Mouse (Mus musculus): ENCODE measurements around the gene Sprr2a2. TPM values are rescaled to one million over a fixed set of nuclear protein-coding genes. Genes with fewer than 3 reads are reported as not detected.
"Not testable (repeated sequence)": the region's sequence is repeated elsewhere in the genome, so short reads cannot be mapped to it uniquely, and the experiment has no call there.

Gene Sprr2a2
- 1.9 and 3.7 TPM in 2 replicates for polyA plus RNA-seq (2012; rRNA removed)

GRCm38 (mm10) chr3:92215569-92215968 lies at the start of gene Sprr2a2, which contains the start of gene Sprr2a1:
Gene Sprr2a2 (plus strand): TSS chr3:92215920.
Gene Sprr2a1 (plus strand): TSS chr3:92215799.
- not testable (repeated sequence) for DNase-seq (ENCODE audit: extremely low spot score in 1 of 2, low spot score in 1 of 2)

GRCm38 (mm10) chr3:92169847-92170246 lies 45.9 kb upstream of the Sprr2a2 start:
- DNase-seq (ENCODE audit: extremely low spot score in 1 of 2, low spot score in 1 of 2), result no peak

- DNase-seq (ENCODE audit: extremely low spot score in 1 of 2, low spot score in 1 of 2), result no peak
Measured at GRCm38 (mm10) chr3:92176880-92177279, 38.8 kb upstream of the Sprr2a2 start.

- no peak for DNase-seq (ENCODE audit: extremely low spot score in 1 of 2, low spot score in 1 of 2)
Measured at GRCm38 (mm10) chr3:92195512-92196200, 20.1 kb upstream of the Sprr2a2 start.

GRCm38 (mm10) chr3:92211133-92211925 lies 4.4 kb upstream of the Sprr2a2 start:
- not testable (repeated sequence) for DNase-seq (ENCODE audit: extremely low spot score in 1 of 2, low spot score in 1 of 2)

- not testable (repeated sequence) for DNase-seq (ENCODE audit: extremely low spot score in 1 of 2, low spot score in 1 of 2)
Measured at GRCm38 (mm10) chr3:92212059-92212458, 3.7 kb upstream of the Sprr2a2 start.

- not testable (repeated sequence) for DNase-seq (ENCODE audit: extremely low spot score in 1 of 2, low spot score in 1 of 2)
Measured at GRCm38 (mm10) chr3:92213651-92214050, 2.1 kb upstream of the Sprr2a2 start.

- DNase-seq (ENCODE audit: extremely low spot score in 1 of 2, low spot score in 1 of 2), result not testable (repeated sequence)
Measured at GRCm38 (mm10) chr3:92219031-92219430, 3.3 kb downstream of the Sprr2a2 start.

GRCm38 (mm10) chr3:92223708-92224107 lies 8.0 kb downstream of the Sprr2a2 start:
- DNase-seq (ENCODE audit: extremely low spot score in 1 of 2, low spot score in 1 of 2), result not testable (repeated sequence)

GRCm38 (mm10) chr3:92227410-92227809 lies 11.7 kb downstream of the Sprr2a2 start:
- DNase-seq (ENCODE audit: extremely low spot score in 1 of 2, low spot score in 1 of 2), result not testable (repeated sequence)

GRCm38 (mm10) chr3:92236463-92237189 lies 20.9 kb downstream of the Sprr2a2 start:
- not testable (repeated sequence) for DNase-seq (ENCODE audit: extremely low spot score in 1 of 2, low spot score in 1 of 2)

GRCm38 (mm10) chr3:92238736-92239135 lies 23.0 kb downstream of the Sprr2a2 start:
- not testable (repeated sequence) for DNase-seq (ENCODE audit: extremely low spot score in 1 of 2, low spot score in 1 of 2)

GRCm38 (mm10) chr3:92239197-92239596 lies 23.5 kb downstream of the Sprr2a2 start:
- DNase-seq (ENCODE audit: extremely low spot score in 1 of 2, low spot score in 1 of 2), result not testable (repeated sequence)

- not testable (repeated sequence) for DNase-seq (ENCODE audit: extremely low spot score in 1 of 2, low spot score in 1 of 2)
Measured at GRCm38 (mm10) chr3:92244833-92245232, 29.1 kb downstream of the Sprr2a2 start.

GRCm38 (mm10) chr3:92246245-92246644 lies 30.5 kb downstream of the Sprr2a2 start:
- DNase-seq (ENCODE audit: extremely low spot score in 1 of 2, low spot score in 1 of 2), result not testable (repeated sequence)

- not testable (repeated sequence) for DNase-seq (ENCODE audit: extremely low spot score in 1 of 2, low spot score in 1 of 2)
Measured at GRCm38 (mm10) chr3:92248494-92248893, 32.8 kb downstream of the Sprr2a2 start.

- DNase-seq (ENCODE audit: extremely low spot score in 1 of 2, low spot score in 1 of 2), result not testable (repeated sequence)
Measured at GRCm38 (mm10) chr3:92250450-92250849, 34.7 kb downstream of the Sprr2a2 start.

- not testable (repeated sequence) for DNase-seq (ENCODE audit: extremely low spot score in 1 of 2, low spot score in 1 of 2)
Measured at GRCm38 (mm10) chr3:92253860-92254259, 38.1 kb downstream of the Sprr2a2 start.

- not testable (repeated sequence) for DNase-seq (ENCODE audit: extremely low spot score in 1 of 2, low spot score in 1 of 2)
Measured at GRCm38 (mm10) chr3:92258526-92258925, 42.8 kb downstream of the Sprr2a2 start.

- not testable (repeated sequence) for DNase-seq (ENCODE audit: extremely low spot score in 1 of 2, low spot score in 1 of 2)
Measured at GRCm38 (mm10) chr3:92263462-92263861, 47.7 kb downstream of the Sprr2a2 start.
